Mouse (Mus musculus) lung, postnatal 0 days (tissue): ENCODE data around the gene Ly6g6f. TPM values are rescaled to one million over a fixed set of nuclear protein-coding genes. Genes with fewer than 3 reads are reported as not detected.

Experiments used
- ATAC-seq: fragments of 200-750 bp; cut with Nextera tagmentation; 2 replicates; pipeline ENCODE4 v1.8.0; 2017; ENCODE audit warnings: moderate library complexity
- DNase-seq: peaks from one replicate; pipeline ENCODE4 v3.0.0-alpha.2; 2016; ENCODE audit warnings: low spot score
- H3K27ac ChIP-seq: fragments of 300-500 bp; sonication (generic); 2 replicates; pipeline ENCODE4 v1.5.1; 2014; ENCODE audit warnings: antibody characterized with exemption, mild to moderate bottlenecking, low read length, mixed read lengths
- H3K27me3 ChIP-seq: fragments of 300-500 bp; sonication (generic); replicated peaks from 2 replicates; pipeline ENCODE4 v1.6.1; 2014; ENCODE audit warnings: low read length, mixed read lengths; ENCODE audit not compliant: insufficient read depth
- H3K36me3 ChIP-seq: fragments of 300-500 bp; sonication (generic); 2 replicates; pipeline ENCODE4 v1.6.1; 2014; ENCODE audit warnings: low read length, mixed read lengths; ENCODE audit not compliant: insufficient read depth
- H3K4me1 ChIP-seq: fragments of 300-500 bp; sonication (generic); 2 replicates; pipeline ENCODE4 v1.6.1; 2014; ENCODE audit warnings: antibody characterized with exemption, low read depth, low read length, mixed read lengths; ENCODE audit not compliant: insufficient read depth
- H3K4me2 ChIP-seq: fragments of 300-500 bp; sonication (generic); replicated peaks from 2 replicates; pipeline ENCODE4 v1.6.1; 2014; ENCODE audit warnings: low read depth, mild to moderate bottlenecking, low read length, moderate library complexity, mixed read lengths
- H3K4me3 ChIP-seq: fragments of 300-500 bp; sonication (generic); 2 replicates; pipeline ENCODE4 v1.5.1; 2014; ENCODE audit warnings: low read depth, low read length
- H3K9ac ChIP-seq: fragments of 300-500 bp; sonication (generic); replicated peaks from 2 replicates; pipeline ENCODE4 v1.6.1; 2014; ENCODE audit warnings: low read depth, mild to moderate bottlenecking
- H3K9me3 ChIP-seq: fragments of 300-500 bp; sonication (generic); 2 replicates; pipeline ENCODE4 v1.6.1; 2016; ENCODE audit warnings: low read length, mixed read lengths
- CTCF ChIP-seq: IDR thresholded peaks from 2 replicates; pipeline ENCODE4 v1.5.1; 2016; ENCODE audit warnings: antibody characterized with exemption, mild to moderate bottlenecking
- EP300 ChIP-seq: IDR thresholded peaks from 2 replicates; pipeline ENCODE4 v1.6.1; 2016; ENCODE audit warnings: antibody characterized with exemption, mild to moderate bottlenecking, control low read depth
- WGBS: fragments of 180-500 bp; shearing (Covaris S2); extraction: QIAGEN DNeasy Blood & Tissue Kit; methylation state at CpG from one replicate; pipeline ENCODE4 v1.1.7; 2014; 5-methylcytosine and 5-hydroxymethylcytosine counted together
- polyA plus RNA-seq: library from polyadenylated mRNA; unstranded; fragments of >200 nt; fragmentation: Nextera tagmentation; extraction: Ambion mirVana; gene quantifications from 2 replicates; pipeline ENCODE4 v1.2.1, GENCODE M21; 2015

Ly6g6f gene
- polyA plus RNA-seq, 1 experiment from 2014 or later: 0.74 TPM

- TF ChIP-seq CTCF (no peak), EP300 (no peak)
- DNase-seq (no peak), ATAC-seq (no peak)
- Histone ChIP-seq H3K9ac (no peak overlapping the region), H3K9me3 (no peaks in the 10 kb centered on the region), H3K4me3 (no peak overlapping the region), H3K27me3 (no peaks in the 10 kb centered on the region), H3K27ac (no peak overlapping the region), H3K4me2 (no peak overlapping the region), H3K36me3 (peaks cover 29% of the 10 kb centered on the region), H3K4me1 (no peaks in the 10 kb centered on the region)
- WGBS: 88% methylated on average over 14 of the region's 14 CpGs
Observed at GRCm38 (mm10) chr17:35092403-35093198, 7.2 kb upstream of the Ly6g6f start.

- H3K4me2 ChIP-seq: peak overlapping the region; percentile 59
- ATAC-seq (no peak), DNase-seq (no peak)
- no peaks in the 10 kb centered on the region for H3K9me3 ChIP-seq
- WGBS: 56% methylated on average over 8 of the region's 8 CpGs
- no peaks in the 10 kb centered on the region for H3K27me3 ChIP-seq
- peaks cover 14% of the 10 kb centered on the region; the same call in 1 of the 2 replicates for H3K36me3 ChIP-seq
- TF ChIP-seq CTCF (no peak), EP300 (no peak)
- no peaks in the 10 kb centered on the region for H3K4me1 ChIP-seq
- H3K27ac ChIP-seq: 0 out of 2 replicates have a peak overlapping the region, but pooled peaks have one; percentile 99
- H3K4me3 ChIP-seq: peak overlapping the region; percentile 72
- H3K9ac ChIP-seq: peak overlapping the region; percentile 89; the same call in 1 of the 2 replicates
Observed at GRCm38 (mm10) chr17:35090166-35090932, 4.9 kb upstream of the Ly6g6f start.

GRCm38 (mm10) chr17:35088825-35089644, 3.6 kb upstream of the Ly6g6f start, which contains the start of gene Abhd16a:
Gene Abhd16a, plus strand, starts transcription at chr17:35089263.
- ATAC-seq: peak; percentile 99
- H3K4me2 ChIP-seq: peak within 1 kb of the TSS; percentile 59

GRCm38 (mm10) chr17:35088151-35088550, 2.7 kb upstream of the Ly6g6f start:
- H3K4me1 ChIP-seq: no peaks in the 10 kb centered on the region
- H3K9ac ChIP-seq: no peak overlapping the region
- H3K4me2 ChIP-seq: no peak overlapping the region
- ATAC-seq (no peak), DNase-seq (no peak)
- H3K4me3 ChIP-seq: no peak overlapping the region
- no peak overlapping the region for H3K27ac ChIP-seq
- TF ChIP-seq EP300 (no peak), CTCF (peak; percentile 58)
- 21% methylated on average over 2 of the region's 2 CpGs for WGBS
- H3K36me3 ChIP-seq: peaks cover 14% of the 10 kb centered on the region; the same call in 1 of the 2 replicates
- no peaks in the 10 kb centered on the region for H3K9me3 ChIP-seq
- no peaks in the 10 kb centered on the region for H3K27me3 ChIP-seq

More at GRCm38 (mm10) chr17:35088825-35089644, 3.6 kb upstream of the Ly6g6f start, which contains the start of gene Abhd16a:
- WGBS: 3% methylated on average over 59 of the region's 67 CpGs
- no peaks in the 10 kb centered on the region for H3K4me1 ChIP-seq
- no peaks in the 10 kb centered on the region for H3K27me3 ChIP-seq
- peak within 1 kb of the TSS; percentile 99 for H3K27ac ChIP-seq
- peak within 1 kb of the TSS; percentile 72 for H3K4me3 ChIP-seq
- peaks cover 14% of the 10 kb centered on the region; the same call in 1 of the 2 replicates for H3K36me3 ChIP-seq
- 0 out of 2 replicates have a peak, but pooled peaks have one; percentile 9 for TF ChIP-seq EP300
- peak; percentile 47 for TF ChIP-seq CTCF
- peak within 1 kb of the TSS; percentile 89 for H3K9ac ChIP-seq
- DNase-seq: peak; percentile 98
- no peaks in the 10 kb centered on the region for H3K9me3 ChIP-seq

GRCm38 (mm10) chr17:35083929-35084497, 1.4 kb downstream of the Ly6g6f start:
- DNase-seq: no peak
- Histone ChIP-seq H3K9me3 (no peaks in the 10 kb centered on the region), H3K36me3 (no peaks in the 10 kb centered on the region), H3K27me3 (no peaks in the 10 kb centered on the region), H3K4me2 (no peak overlapping the region), H3K27ac (no peak overlapping the region), H3K9ac (no peak overlapping the region), H3K4me1 (no peaks in the 10 kb centered on the region), H3K4me3 (no peak overlapping the region)
- TF ChIP-seq EP300 (no peak), CTCF (no peak)
- no peak for ATAC-seq
- 54% methylated on average over 3 of the region's 3 CpGs for WGBS
